Mouse (Mus musculus) thymus, adult 2 months (tissue): ENCODE results near the gene Ssx2ip.

Experiments used
- CTCF ChIP-seq: fragments of 200-500 bp; IDR thresholded peaks from 2 replicates; pipeline ENCODE4 v1.5.1; 2012; ENCODE audit warnings: mild to moderate bottlenecking, control low read depth, low read length, moderate library complexity, borderline replicate concordance; ENCODE audit not compliant: control insufficient read depth, poor library complexity, insufficient read depth; ENCODE audit errors: extremely low read depth
- POLR2A ChIP-seq: fragments of 200-500 bp; IDR thresholded peaks from 2 replicates; pipeline ENCODE4 v1.6.1; 2012; ENCODE audit warnings: mild to moderate bottlenecking, low read length, control low read depth, moderate library complexity; ENCODE audit not compliant: control insufficient read depth, poor library complexity, insufficient read depth; ENCODE audit errors: extremely low read depth

- no peak for TF ChIP-seq POLR2A
- no peak for TF ChIP-seq CTCF
Measured at GRCm38 (mm10) chr3:146447156-146447555, 42.7 kb downstream of the Ssx2ip start.
